Mouse (Mus musculus): ENCODE measurements around the gene A530084C06Rik. TPM values are rescaled to one million over a fixed set of nuclear protein-coding genes. Genes with fewer than 3 reads are reported as not detected.

A530084C06Rik gene
- total RNA-seq, 2 experiments from 2014 or later, result not detected

DNA sequence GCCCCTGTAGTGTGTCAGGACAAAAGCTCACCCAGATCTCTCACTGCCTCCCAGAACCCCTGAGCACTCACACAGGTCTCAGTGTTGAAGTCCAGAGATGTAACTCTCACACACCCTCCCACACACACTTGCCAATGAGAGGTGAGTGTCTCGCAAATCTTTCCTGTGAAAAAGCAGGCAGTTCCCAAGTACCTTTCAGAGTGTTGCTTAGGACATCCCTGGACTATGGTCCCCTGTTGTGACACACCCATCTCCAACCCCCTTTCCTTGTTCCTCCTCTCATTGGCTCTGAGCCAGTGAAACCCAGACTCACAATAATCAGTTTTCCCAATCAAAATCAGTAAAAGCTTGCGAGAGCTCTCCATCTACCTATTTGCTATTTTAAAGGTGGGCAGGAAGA is 12.3 kb downstream of the A530084C06Rik start:
- no peak for DNase-seq
- intact Hi-C loops (cut with DNase I), result no loop called here

DNA sequence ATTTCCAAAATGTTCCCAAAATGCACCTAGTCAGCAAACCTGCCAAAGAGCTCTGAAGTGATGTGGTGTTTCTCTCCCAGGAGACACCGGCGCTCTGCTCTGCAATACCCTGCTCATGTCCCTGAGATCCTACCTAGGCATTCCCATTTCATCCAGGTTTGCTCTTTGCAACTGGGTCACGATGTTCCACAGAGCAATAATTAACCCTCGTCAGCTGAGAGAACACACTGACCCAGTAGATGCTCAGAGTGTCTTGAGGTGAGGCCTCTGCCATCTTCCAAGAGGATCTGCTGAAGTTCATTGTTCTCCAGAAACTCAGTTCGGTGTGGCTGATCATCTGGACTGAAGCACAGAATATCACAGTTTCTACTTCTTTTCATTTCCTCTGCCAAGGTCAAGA is 16.1 kb downstream of the A530084C06Rik start:
- intact Hi-C loops (cut with DNase I), result no loop called here
- no peak for DNase-seq

DNA sequence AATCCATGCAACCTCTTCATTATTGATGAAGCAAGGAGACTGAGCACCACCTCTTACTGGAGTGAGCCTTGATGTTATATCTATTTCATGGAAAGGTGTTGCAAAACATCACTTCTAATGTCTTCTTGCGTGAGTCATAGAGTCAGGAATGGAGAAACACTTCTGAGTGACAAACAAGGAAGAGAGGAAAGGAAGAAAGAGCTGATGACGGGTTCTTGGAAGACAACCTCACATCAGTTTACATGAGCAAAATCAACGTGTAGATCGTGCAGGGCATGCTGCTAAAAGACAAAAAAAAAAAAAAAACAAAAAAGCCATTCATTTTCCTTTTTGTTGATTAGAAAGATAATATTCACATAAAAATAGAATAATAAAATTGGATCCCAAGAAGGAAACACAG is 24.4 kb downstream of the A530084C06Rik start:
- DNase-seq, result no peak
- intact Hi-C loops (cut with DNase I), result no loop called here

DNA sequence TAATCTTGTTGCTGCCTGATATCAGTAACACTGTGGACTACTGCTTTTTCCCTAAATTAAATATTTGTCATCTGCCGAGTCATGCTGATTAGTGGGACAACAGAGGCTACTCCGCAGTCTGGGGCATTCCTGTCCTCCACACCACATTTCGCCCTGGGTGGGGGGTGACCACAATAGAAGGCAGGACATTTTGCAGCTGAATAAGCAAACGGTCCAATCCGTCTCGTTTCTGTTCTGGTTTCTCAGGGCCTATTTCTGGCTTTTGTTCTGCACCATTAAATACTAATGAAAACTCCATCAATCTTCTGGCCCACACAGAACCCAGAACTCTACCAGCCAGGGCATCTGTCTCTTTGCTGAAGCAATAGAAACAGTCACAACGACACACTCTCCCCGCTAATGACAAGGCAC is 27.5 kb downstream of the A530084C06Rik start:
- intact Hi-C loops (cut with DNase I), result no loop called here
- DNase-seq, result no peak

DNA sequence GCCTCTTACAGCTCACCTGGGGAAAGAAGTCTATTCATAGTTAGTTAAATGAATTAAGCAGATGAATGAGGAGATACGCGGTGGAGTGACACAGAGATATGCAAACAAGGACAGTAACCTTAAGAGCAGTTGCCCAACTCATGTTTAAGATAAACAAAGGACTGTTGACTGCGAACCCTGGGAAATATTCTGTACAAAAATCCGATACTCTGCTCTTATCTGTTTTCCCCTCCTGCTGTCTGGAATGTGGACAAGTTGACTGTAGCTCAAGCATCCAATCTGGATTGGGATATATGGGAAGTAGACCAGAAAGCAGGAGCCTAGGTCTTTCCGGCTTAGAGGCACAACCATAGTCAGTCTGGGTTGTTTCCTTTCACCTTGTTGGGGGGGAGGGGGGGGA is 27.9 kb downstream of the A530084C06Rik start:
- DNase-seq, result no peak
- intact Hi-C loops (cut with DNase I), result no loop called here

DNA sequence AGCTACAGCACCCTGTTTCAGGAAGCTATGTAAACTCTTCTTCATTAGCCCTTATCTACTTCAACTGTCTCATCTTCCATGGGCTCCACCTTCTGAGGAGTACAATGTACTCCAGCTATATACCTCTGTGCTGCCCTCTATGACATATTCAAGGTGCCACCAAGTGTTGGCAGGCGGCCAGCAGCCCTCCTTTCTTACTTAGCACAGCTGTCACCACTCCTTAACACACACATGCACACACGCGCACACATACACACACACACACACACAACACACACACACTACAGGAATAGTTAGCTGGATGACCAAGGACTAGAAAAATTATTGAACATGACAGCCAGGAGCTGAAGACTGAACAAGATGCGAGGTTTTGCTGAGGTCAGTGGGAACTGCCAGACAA is 34.2 kb downstream of the A530084C06Rik start:
- intact Hi-C loops (cut with DNase I), result no loop called here

DNA sequence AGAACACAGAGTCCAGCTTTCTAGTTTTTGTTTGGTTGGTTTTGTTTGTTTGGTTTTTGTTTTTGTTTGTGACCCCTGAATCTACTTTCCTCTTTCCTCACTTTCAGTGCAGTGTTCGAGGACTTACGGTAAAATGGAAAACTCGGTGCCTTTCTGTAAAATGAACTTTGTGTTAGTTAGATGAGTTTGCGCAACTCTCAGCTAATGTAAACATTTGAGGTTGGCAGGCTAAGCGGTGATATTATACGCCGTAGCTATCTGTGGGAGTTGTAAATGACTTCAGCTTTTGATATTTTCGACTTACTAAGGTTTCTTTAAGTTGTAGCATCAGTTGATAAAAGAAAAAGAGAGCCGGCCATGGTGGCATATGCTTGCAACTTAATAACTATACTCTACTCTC is 40.2 kb downstream of the A530084C06Rik start:
- no peak for DNase-seq
- intact Hi-C loops (cut with DNase I), result no loop called here

More for the DNA sequence above, 34.2 kb downstream of the A530084C06Rik start:
- no peak for DNase-seq

DNA sequence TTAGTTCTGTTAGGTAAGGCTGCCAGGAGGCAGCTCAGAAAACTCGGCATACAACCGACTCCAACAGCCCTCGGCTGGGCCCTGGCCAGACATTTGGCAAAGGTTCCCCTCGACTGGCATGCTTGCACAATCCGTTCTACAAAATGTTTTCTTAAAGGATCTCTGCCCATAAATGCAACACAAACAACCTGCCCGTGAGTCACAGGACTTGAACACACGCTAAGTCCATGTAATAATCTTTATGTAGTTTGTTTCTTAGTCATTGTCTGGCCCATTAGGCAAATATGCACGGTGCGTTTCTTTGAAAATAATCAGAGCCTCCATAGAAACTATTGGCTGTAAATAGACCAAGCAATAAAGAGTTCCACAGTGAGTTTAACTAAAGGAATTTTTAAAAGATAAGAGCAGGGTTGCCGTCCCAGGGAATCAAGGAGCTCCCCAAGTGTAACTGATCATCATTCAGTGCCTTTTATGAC is 40.7 kb downstream of the A530084C06Rik start:
- peak in 1 of 2 experiments; percentile 23 for DNase-seq
- intact Hi-C loops (cut with DNase I), result no loop called here

DNA sequence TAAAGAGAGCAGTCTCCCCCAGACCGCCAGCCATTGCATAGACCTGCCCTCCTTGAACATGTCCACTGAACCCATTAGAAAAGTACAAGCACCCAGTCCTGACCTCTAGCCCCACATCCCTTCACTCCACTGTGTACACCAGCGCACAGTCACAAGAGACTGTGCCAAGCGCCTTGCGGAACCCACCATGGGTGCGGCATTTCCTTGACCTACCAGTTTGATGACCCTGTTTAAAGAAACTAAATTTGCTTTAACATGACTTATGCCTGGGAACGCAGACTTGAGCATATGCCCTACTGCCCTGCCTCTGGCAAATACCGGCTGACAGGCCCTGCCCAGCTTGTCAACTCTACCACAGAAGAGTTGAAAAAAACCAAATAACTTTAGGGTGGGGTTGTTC is 43.9 kb downstream of the A530084C06Rik start:
- intact Hi-C loops (cut with DNase I), result no loop called here

DNA sequence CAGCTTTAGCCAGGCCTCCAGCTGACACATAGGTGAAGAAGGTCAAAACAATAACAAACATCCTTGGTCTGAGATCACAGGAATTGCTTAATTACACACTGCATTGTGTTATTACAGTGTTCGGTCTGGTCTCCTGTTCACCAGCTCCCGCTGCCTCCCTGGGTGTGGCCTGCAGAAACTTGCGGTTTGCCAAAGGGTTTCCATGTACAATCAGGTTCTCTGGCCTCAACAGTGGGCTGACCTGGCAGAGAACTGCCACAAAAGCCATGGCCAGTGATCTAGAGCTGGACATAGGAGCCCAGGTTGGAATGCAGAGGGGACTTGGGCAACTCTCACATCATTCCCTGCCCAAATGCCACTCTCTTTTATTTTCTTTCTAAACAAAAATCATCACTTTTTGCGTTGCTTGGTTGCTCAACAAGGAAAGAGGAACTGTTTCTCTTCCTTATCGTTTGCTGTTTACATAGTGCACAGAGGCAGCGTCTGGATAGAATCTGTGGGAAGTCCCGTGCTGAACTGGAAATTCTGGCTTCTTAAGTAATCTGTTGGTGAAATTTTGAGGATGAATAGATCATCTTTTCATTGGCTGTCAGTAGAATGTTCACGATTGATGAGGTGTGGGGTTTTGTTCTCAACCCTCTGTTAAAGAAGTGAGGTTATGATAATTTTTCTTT is 52.5 kb downstream of the A530084C06Rik start:
- DNase-seq, result no peak
- intact Hi-C loops (cut with DNase I), result no loop called here

More for the DNA sequence above, 43.9 kb downstream of the A530084C06Rik start:
- no peak for DNase-seq

Other genes starting within 250 kb of the A530084C06Rik start
- not detected for gene Foxq1, start 3.2 kb downstream of the A530084C06Rik start, total RNA-seq (2021)
- gene Foxf2, start 66.5 kb upstream of the A530084C06Rik start, total RNA-seq (2021), result not detected
- under 1 TPM; 0.56 to 0.76 TPM for gene Foxc1, start 247.3 kb upstream of the A530084C06Rik start, total RNA-seq (2021)